8 mouse cellular contexts compared by ENCODE assay signal in the genomic region with DNA sequence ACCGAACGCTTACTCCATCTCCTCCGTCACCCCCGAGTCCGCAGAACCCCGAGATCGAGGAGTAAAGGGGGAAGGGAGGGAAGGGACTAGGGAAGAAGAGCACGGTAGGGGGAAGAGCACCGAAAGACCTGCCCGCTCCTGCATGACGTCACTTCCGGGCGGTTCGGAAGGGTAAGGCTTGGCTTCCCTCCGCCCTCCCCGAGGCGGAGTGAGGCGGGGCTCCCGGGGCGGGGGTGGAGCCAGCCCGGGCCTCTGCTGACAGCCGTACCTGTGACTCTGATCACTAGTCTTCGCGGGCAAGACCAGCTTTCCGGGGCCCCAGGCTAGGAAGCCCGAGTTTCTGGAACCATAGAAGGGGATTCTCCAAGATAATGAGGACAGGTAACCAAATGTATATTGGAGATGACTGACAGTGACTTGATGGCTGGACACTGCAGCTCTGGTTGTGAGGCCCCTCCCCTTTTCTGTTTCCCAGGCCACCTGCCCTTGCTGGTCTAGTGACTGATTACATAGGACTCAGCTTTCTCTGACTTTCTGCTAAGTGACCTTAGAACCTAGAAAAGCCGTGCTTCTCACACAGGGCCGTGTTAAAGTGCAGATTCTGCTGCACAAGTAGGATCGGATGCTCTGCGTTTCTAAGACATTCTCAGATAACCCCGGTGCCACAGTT. TPM values are rescaled to one million over a fixed set of nuclear protein-coding genes. Genes with fewer than 3 reads are reported as not detected.
DNase-seq lines count a peak whose midpoint lies in the region; ATAC-seq and TF ChIP-seq lines count a peak whose summit lies in the region.

Gene Scyl2 (minus strand): TSS at position 147 of the 670 bp plus-strand sequence.

- peak; percentile 92 for DNase-seq in c-Kit-positive CD71-positive TER-119-positive erythroid progenitor cells, embryonic 14.5 days (ENCODE audit: low spot score)
- DNase-seq in heart, postnatal 10 days: peak; percentile 94 to 96
- DNase-seq in large intestine, adult 2 months (ENCODE audit: low read depth, low spot score): peak; percentile 98
- peak; percentile 98 for DNase-seq in liver, postnatal 0 days
- peak; percentile 97 for DNase-seq in testis, postnatal 10 days (ENCODE audit: low spot score)

- H3K36me3 ChIP-seq in E14TG2a.4 (ENCODE audit: insufficient read depth, low read length): no peaks in the 10 kb centered on the region
- H3K36me3 ChIP-seq in forebrain, embryonic 13.5 days (ENCODE audit: poor library complexity, severe bottlenecking): no peaks in the 10 kb centered on the region
- H3K36me3 ChIP-seq in liver, postnatal 0 days (replicated peaks; ENCODE audit: insufficient read depth, low read length): no peaks in the 10 kb centered on the region
- H3K36me3 ChIP-seq in neural tube, embryonic 14.5 days (ENCODE audit: control insufficient read depth, insufficient read depth, low read length): no peaks in the 10 kb centered on the region

- intact Hi-C loops in heart, postnatal 10 days (cut with DNase I): loop anchor here (5.0 kb wide), 1 partner anchor 46 kb away; the partner anchor contains the start of gene Actr6

- ATAC-seq in forebrain, embryonic 13.5 days: peak; percentile 99
- ATAC-seq in liver, postnatal 0 days: peak; percentile 99
- ATAC-seq in neural tube, embryonic 14.5 days (ENCODE audit: low read depth): peak; percentile 99

- no peaks in the 10 kb centered on the region for H3K27me3 ChIP-seq in E14TG2a.4 (ENCODE audit: insufficient read depth, low read length)
- no peaks in the 10 kb centered on the region for H3K27me3 ChIP-seq in forebrain, embryonic 13.5 days
- no peaks in the 10 kb centered on the region for H3K27me3 ChIP-seq in liver, postnatal 0 days (ENCODE audit: insufficient read depth, low read length)
- H3K27me3 ChIP-seq in neural tube, embryonic 14.5 days (ENCODE audit: control insufficient read depth, insufficient read depth, low read length): no peaks in the 10 kb centered on the region

- peak within 1 kb of the TSS; percentile 98 for H3K4me3 ChIP-seq in E14TG2a.4 (replicated peaks; ENCODE audit: low read length)
- H3K4me3 ChIP-seq in forebrain, embryonic 13.5 days: peak within 1 kb of the TSS; percentile 85
- H3K4me3 ChIP-seq in liver, postnatal 0 days (ENCODE audit: low read depth, low read length): peak within 1 kb of the TSS; percentile 97
- H3K4me3 ChIP-seq in neural tube, embryonic 14.5 days (ENCODE audit: low read depth, low read length): peak within 1 kb of the TSS; percentile 99

- no peaks in the 10 kb centered on the region for H3K9me3 ChIP-seq in E14TG2a.4 (ENCODE audit: low read length)
- no peaks in the 10 kb centered on the region for H3K9me3 ChIP-seq in forebrain, embryonic 13.5 days (replicated peaks)
- no peaks in the 10 kb centered on the region for H3K9me3 ChIP-seq in liver, postnatal 0 days (ENCODE audit: low read length)
- H3K9me3 ChIP-seq in neural tube, embryonic 14.5 days (ENCODE audit: control insufficient read depth, low read length): no peaks in the 10 kb centered on the region

- H3K27ac ChIP-seq in forebrain, embryonic 13.5 days: peak within 1 kb of the TSS; percentile 66; the same call in 1 of the 2 replicates
- peak within 1 kb of the TSS; percentile 94 for H3K27ac ChIP-seq in liver, postnatal 0 days (ENCODE audit: low read depth)
- peak within 1 kb of the TSS; percentile 78 for H3K27ac ChIP-seq in neural tube, embryonic 14.5 days (ENCODE audit: low read depth, low read length)

- peaks cover 21% of the 10 kb centered on the region for H3K4me1 ChIP-seq in E14TG2a.4 (replicated peaks; ENCODE audit: low read depth, low read length)
- H3K4me1 ChIP-seq in forebrain, embryonic 13.5 days: peaks cover 20% of the 10 kb centered on the region
- peaks cover 21% of the 10 kb centered on the region for H3K4me1 ChIP-seq in liver, postnatal 0 days (ENCODE audit: insufficient read depth)
- peaks cover 17% of the 10 kb centered on the region for H3K4me1 ChIP-seq in neural tube, embryonic 14.5 days (ENCODE audit: control insufficient read depth, insufficient read depth, low read length)

- peak within 1 kb of the TSS; percentile 93 for H3K9ac ChIP-seq in forebrain, embryonic 13.5 days
- H3K9ac ChIP-seq in liver, postnatal 0 days (replicated peaks): peak within 1 kb of the TSS; percentile 96
- peak within 1 kb of the TSS; percentile 95 for H3K9ac ChIP-seq in neural tube, embryonic 14.5 days (replicated peaks; ENCODE audit: low read depth, low read length)

- peak within 1 kb of the TSS; percentile 84 for H3K4me2 ChIP-seq in forebrain, embryonic 13.5 days
- peak within 1 kb of the TSS; percentile 88 for H3K4me2 ChIP-seq in liver, postnatal 0 days (ENCODE audit: low read depth, low read length)
- peak within 1 kb of the TSS; percentile 80 for H3K4me2 ChIP-seq in neural tube, embryonic 14.5 days (ENCODE audit: low read depth, low read length)

- no peak for TF ChIP-seq CTCF in E14TG2a.4 (conservative IDR thresholded peaks at IDR 0.05; ENCODE audit: low read length)
- no peak for TF ChIP-seq CTCF in liver, postnatal 0 days (IDR thresholded peaks at IDR 0.05; ENCODE audit: low read depth)

- 6% methylated on average over 31 of the region's 31 CpGs for WGBS in forebrain, embryonic 13.5 days
- WGBS in large intestine, adult 2 months: 3% methylated on average over 31 of the region's 31 CpGs
- WGBS in liver, postnatal 0 days (ENCODE audit: insufficient replicate concordance): 5% methylated on average over 28 of the region's 31 CpGs
- WGBS in neural tube, embryonic 14.5 days: 6% methylated on average over 30 of the region's 31 CpGs

- no peak for TF ChIP-seq EP300 in liver, postnatal 0 days (IDR thresholded peaks at IDR 0.05; ENCODE audit: low read depth)

RNA-seq across cellular contexts. Expression of gene Scyl2, which starts in this region (rescaled TPM):
- polyA plus RNA-seq in forebrain, embryonic 13.5 days (2015; fragmentation: Nextera tagmentation; extraction: Ambion mirVana): 10.5 and 10.8 TPM in 2 replicates
- total RNA-seq in heart, postnatal 10 days (2021): 10 to 100 TPM; 21.9 to 23.1 TPM
- 13.7 and 22.2 TPM in 2 replicates for polyA plus RNA-seq in large intestine, adult 2 months (2012; rRNA removed)
- 3.5 and 4.8 TPM in 2 replicates for polyA plus RNA-seq in liver, postnatal 0 days (2015; fragmentation: Nextera tagmentation; extraction: Ambion mirVana)
- 15.4 and 16.3 TPM in 2 replicates for polyA plus RNA-seq in neural tube, embryonic 14.5 days (2014; fragmentation: Nextera tagmentation; extraction: Ambion mirVana)

Comparison
In these comparisons a context has a peak if more than half of its experiments do, and no peak if none do; other contexts are left out.
1. Peak in every context shown above with its lines: DNase-seq, ATAC-seq, H3K4me3 ChIP-seq and H3K27ac ChIP-seq.